Mouse (Mus musculus): ENCODE measurements around the gene Foxa3. TPM values are rescaled to one million over a fixed set of nuclear protein-coding genes. Genes with fewer than 3 reads are reported as not detected.

Gene Foxa3
- under 1 TPM; 0.07 to 0.64 TPM for polyA plus RNA-seq (2017; shearing (Covaris generic))

GRCm38 (mm10) chr7:19023357-19023814, at the start of gene Foxa3:
TSS of gene Foxa3 (minus strand) at chr7:19023538.

GRCm38 (mm10) chr7:19054047-19054776, 30.9 kb upstream of the Foxa3 start, which contains the start of gene Rsph6a:
TSS of gene Rsph6a (plus strand) at chr7:19054690.

GRCm38 (mm10) chr7:19024096-19024506, 763 bp upstream of the Foxa3 start, which contains the start of gene Sympk:
TSS of gene Sympk (plus strand) at chr7:19024377.

DNA sequence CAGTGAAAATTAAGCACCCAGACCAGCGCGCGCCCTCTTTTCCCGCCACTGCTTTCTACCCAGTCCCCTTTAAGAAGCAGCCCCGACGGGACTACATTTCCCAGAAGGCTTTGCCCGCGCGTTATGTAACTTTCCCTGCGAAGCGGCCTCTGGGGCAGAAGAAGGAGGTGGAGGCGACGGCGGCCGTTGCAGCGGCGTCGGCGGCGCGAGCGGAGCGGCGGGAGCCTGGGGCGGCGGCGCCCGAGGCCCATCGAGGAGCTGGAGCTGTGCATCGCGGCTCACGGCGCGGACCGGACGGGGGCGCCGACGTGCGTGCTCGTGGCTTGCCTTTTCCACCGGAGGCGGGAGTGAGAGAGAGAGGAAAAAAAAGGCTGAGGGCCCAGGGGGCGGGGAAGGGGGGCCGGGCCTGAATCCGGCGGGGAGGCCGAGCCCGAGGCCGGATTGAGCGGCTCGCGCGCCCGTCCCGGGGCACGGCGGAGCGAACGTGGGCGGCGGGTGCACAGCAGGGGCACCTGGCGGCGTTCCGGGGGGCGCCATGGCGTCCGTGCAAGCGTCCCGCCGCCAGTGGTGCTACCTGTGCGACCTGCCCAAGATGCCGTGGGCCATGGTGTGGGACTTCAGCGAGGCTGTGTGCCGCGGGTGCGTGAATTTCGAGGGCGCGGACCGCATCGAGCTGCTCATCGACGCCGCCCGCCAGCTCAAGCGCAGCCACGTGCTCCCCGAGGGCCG, 19.3 kb downstream of the Foxa3 start, which contains the start of gene Irf2bp1:
TSS of gene Irf2bp1 (plus strand) at position 143 of the 729 bp plus-strand sequence.

DNA sequence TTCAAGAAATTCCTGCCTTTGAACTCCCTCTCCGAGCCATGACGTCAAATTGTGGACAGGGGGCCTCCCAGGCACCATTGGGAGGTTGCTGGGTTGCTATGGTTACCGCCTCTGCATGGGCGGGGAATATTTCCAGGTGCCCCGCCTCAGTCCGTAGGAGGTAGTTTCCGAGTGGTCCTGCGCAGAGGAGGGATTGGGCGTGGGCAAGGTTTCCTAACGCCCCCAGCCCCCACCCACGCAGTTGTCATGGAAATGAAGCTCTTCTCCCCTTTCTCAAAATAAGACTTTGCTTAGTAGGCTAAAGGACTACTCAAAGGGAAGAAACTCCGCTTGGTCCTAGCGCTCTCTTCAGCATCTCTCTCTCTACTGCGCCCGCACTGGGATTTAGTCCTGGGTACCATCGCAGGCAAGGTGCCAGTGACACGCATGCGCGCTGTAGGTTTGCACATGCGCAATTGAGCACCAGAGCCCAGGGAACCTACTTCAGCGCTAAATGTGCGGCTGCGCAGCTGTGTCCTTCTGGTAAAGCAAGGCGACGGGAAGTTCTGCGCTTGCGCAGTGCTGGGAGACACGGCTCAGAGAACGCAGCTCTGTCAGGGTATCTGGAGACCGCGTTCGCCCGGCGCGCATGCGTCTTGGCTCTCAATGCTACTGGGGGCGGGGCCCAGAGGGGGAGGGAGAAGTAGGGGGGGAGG, 32.6 kb downstream of the Foxa3 start, which contains the start of gene Mypop:
TSS of gene Mypop (plus strand) at position 645 of the 695 bp plus-strand sequence.

DNA sequence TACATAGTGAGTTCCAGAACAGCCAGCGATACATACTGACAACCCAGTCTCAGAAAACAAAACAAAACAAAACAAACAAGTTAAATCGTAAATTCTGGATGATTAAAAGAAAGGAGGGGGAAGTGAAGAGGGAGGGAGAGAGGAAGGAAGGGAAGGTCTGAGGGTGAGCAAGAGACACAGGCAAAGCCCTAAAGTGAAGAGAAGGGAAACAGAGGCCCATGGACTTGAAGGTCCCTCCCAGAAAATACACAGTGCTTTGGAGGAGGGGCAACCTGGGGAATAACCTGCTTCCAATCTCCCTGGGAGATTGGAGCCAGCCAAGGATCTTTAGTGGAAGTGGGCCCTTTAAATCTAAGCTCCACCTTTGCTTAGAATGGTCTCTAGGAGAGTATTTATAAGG, 36.2 kb downstream of the Foxa3 start, which contains the start of gene Nanos2:
TSS of gene Nanos2 (plus strand) at position 301 of the 400 bp plus-strand sequence.

Other genes starting within 250 kb of the Foxa3 start
- gene Psg19, start 225.0 kb downstream of the Foxa3 start, polyA plus RNA-seq (2017; shearing (Covaris generic)): 1 to 10 TPM in 1 of 2 experiments, not detected in 1; 1.0 TPM
- gene Psg17, start 201.9 kb downstream of the Foxa3 start, polyA plus RNA-seq (2017; shearing (Covaris generic)): not detected
- gene Mill2, start 183.6 kb downstream of the Foxa3 start, polyA plus RNA-seq (2017; shearing (Covaris generic)): under 1 TPM in 1 of 2 experiments, not detected in 1; 0.68 TPM
- 100 to 1,000 TPM in 1 of 2 experiments, 10 to 100 TPM in 1; 88.7 to 183 TPM for gene Pglyrp1, start 152.2 kb downstream of the Foxa3 start, polyA plus RNA-seq (2017; shearing (Covaris generic))
- 10 to 100 TPM; 34.8 to 42.9 TPM for gene Ccdc61, start 113.1 kb downstream of the Foxa3 start, polyA plus RNA-seq (2017; shearing (Covaris generic))
- under 1 TPM; 0.06 to 0.59 TPM for gene Nova2, start 97.7 kb downstream of the Foxa3 start, polyA plus RNA-seq (2017; shearing (Covaris generic))
- gene Nanos2, start 36.1 kb downstream of the Foxa3 start, polyA plus RNA-seq (2017; shearing (Covaris generic)): under 1 TPM in 1 of 2 experiments, not detected in 1; 0.42 TPM
- gene Mypop, start 32.3 kb downstream of the Foxa3 start, polyA plus RNA-seq (2017; shearing (Covaris generic)): 1 to 10 TPM; 7.5 to 8.4 TPM
- 10 to 100 TPM; 48.7 to 64.1 TPM for gene Irf2bp1, start 19.5 kb downstream of the Foxa3 start, polyA plus RNA-seq (2017; shearing (Covaris generic))
- 10 to 100 TPM; 22.4 to 23.4 TPM for gene Sympk, start 839 bp upstream of the Foxa3 start, polyA plus RNA-seq (2017; shearing (Covaris generic))
- under 1 TPM in 1 of 2 experiments, not detected in 1; 0.16 TPM for gene Rsph6a, start 31.2 kb upstream of the Foxa3 start, polyA plus RNA-seq (2017; shearing (Covaris generic))
- 1 to 10 TPM in 1 of 2 experiments, not detected in 1; 1.4 TPM for gene Dmwd, start 52.7 kb upstream of the Foxa3 start, polyA plus RNA-seq (2017; shearing (Covaris generic))
- under 1 TPM; 0.35 to 0.40 TPM for gene Dmpk, start 60.3 kb upstream of the Foxa3 start, polyA plus RNA-seq (2017; shearing (Covaris generic))
- under 1 TPM; 0.15 to 0.88 TPM for gene Six5, start 71.1 kb upstream of the Foxa3 start, polyA plus RNA-seq (2017; shearing (Covaris generic))
- gene Gm4969, start 94.8 kb upstream of the Foxa3 start, polyA plus RNA-seq (2017; shearing (Covaris generic)): under 1 TPM in 1 of 2 experiments, not detected in 1; 0.11 TPM
- gene Fbxo46, start 96.3 kb upstream of the Foxa3 start, polyA plus RNA-seq (2017; shearing (Covaris generic)): 10 to 100 TPM; 18.1 to 22.6 TPM
- gene Qpctl, start 125.8 kb upstream of the Foxa3 start, polyA plus RNA-seq (2017; shearing (Covaris generic)): 10 to 100 TPM in 1 of 2 experiments, 1 to 10 TPM in 1; 9.6 to 11.2 TPM
- 10 to 100 TPM; 35.0 to 39.0 TPM for gene Snrpd2, start 126.2 kb upstream of the Foxa3 start, polyA plus RNA-seq (2017; shearing (Covaris generic))
- gene Gipr, start 142.6 kb upstream of the Foxa3 start, polyA plus RNA-seq (2017; shearing (Covaris generic)): under 1 TPM in 1 of 2 experiments, not detected in 1; 0.39 TPM
- gene Eml2, start 152.9 kb upstream of the Foxa3 start, polyA plus RNA-seq (2017; shearing (Covaris generic)): 10 to 100 TPM; 19.8 to 24.3 TPM
- gene Gpr4, start 189.0 kb upstream of the Foxa3 start, polyA plus RNA-seq (2017; shearing (Covaris generic)): under 1 TPM in 1 of 2 experiments, not detected in 1; 0.27 TPM
- gene Opa3, start 204.8 kb upstream of the Foxa3 start, polyA plus RNA-seq (2017; shearing (Covaris generic)): 10 to 100 TPM; 21.1 to 31.1 TPM
- gene Vasp, start 248.3 kb upstream of the Foxa3 start, polyA plus RNA-seq (2017; shearing (Covaris generic)): 100 to 1,000 TPM; 264 to 271 TPM

All from inflammation-experienced regulatory T-cells (primary cell).